Mouse (Mus musculus) megakaryocyte, embryonic 14.5 days (primary cell): ENCODE results near the gene Pan3. TPM values are rescaled to one million over a fixed set of nuclear protein-coding genes. Genes with fewer than 3 reads are reported as not detected.

Source experiments
- H3K27me3 ChIP-seq: replicated peaks from 2 replicates; pipeline ENCODE3; 2012; ENCODE audit warnings: inconsistent platforms
- H3K36me3 ChIP-seq: replicated peaks from 2 replicates; pipeline ENCODE3; 2012; ENCODE audit warnings: low read length, inconsistent platforms, mixed read lengths
- H3K4me1 ChIP-seq: 2 replicates; pipeline ENCODE4 v1.6.1; 2012; ENCODE audit warnings: inconsistent platforms
- H3K4me3 ChIP-seq: replicated peaks from 2 replicates; pipeline ENCODE3; 2012; ENCODE audit warnings: moderate library complexity, mild to moderate bottlenecking, inconsistent platforms
- H3K9me3 ChIP-seq: 2 replicates; pipeline ENCODE4 v1.6.1; 2012; ENCODE audit warnings: inconsistent platforms
- FLI1 ChIP-seq: IDR thresholded peaks from 2 replicates; pipeline ENCODE4 v1.6.1; 2012; ENCODE audit warnings: low read length, inconsistent platforms, mixed read lengths
- GATA1 ChIP-seq: IDR thresholded peaks from 3 replicates; pipeline ENCODE4 v1.6.1; 2012; ENCODE audit warnings: mixed read lengths, low read length, inconsistent platforms, borderline replicate concordance
- polyA plus RNA-seq: library from polyadenylated mRNA; stranded (reverse); fragments of >175 nt; gene quantifications from 2 replicates; pipeline ENCODE4 v1.2.3, GENCODE M21; 2012; ENCODE audit warnings: low replicate concordance; ENCODE audit not compliant: insufficient read depth

The Pan3 gene
- polyA plus RNA-seq, 1 experiment: 1.2 TPM

GRCm38 (mm10) chr5:147597825-147598224 lies 167.9 kb downstream of the Pan3 start:
- TF ChIP-seq GATA1 (no peak), FLI1 (no peak)
- Histone ChIP-seq H3K9me3 (peaks cover 18% of the 10 kb centered on the region), H3K27me3 (peaks cover 51% of the 10 kb centered on the region), H3K4me1 (peaks cover 4% of the 10 kb centered on the region; the same call in 1 of the 2 replicates), H3K4me3 (no peak overlapping the region), H3K36me3 (no peaks in the 10 kb centered on the region)

Other genes starting within 250 kb of the Pan3 start
- not detected in 2 replicates for gene Gsx1, start 241.5 kb upstream of the Pan3 start, polyA plus RNA-seq
- gene Pdx1, start 160.2 kb upstream of the Pan3 start, polyA plus RNA-seq: not detected in 2 replicates
- not detected in 2 replicates for gene Cdx2, start 122.9 kb upstream of the Pan3 start, polyA plus RNA-seq
- gene Urad, start 107.7 kb upstream of the Pan3 start, polyA plus RNA-seq: not detected in 2 replicates
- gene Flt3, start 29.7 kb upstream of the Pan3 start, polyA plus RNA-seq: 0.60 TPM in 1 of 2 replicates, not detected in the other